Mouse (Mus musculus): ENCODE data around the gene Nudt8.
"Not testable (repeated sequence)": the region's sequence is repeated elsewhere in the genome, so short reads cannot be mapped to it uniquely, and the experiment has no call there.

DNA sequence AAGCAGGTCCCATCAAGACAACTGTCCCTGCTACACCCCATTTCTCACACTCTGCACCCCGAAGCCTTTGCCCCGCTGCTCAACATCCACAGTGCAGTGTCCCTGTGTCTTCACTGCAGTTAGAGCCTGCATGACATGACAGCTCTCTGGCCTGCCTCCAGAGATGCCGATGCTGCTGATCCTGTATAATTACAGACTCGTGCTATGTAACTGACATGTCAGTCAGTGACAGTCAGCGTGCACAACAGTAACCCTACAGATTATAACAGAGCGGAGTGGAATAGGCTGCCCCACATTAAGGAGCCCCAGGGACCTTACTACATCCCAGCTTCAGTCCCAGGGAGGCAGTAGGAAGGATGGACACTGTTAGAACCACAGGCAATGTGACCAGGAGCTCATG, 38.6 kb upstream of the Nudt8 start:
- TF ChIP-seq E2F4 (IDR thresholded peaks at IDR 0.05; ENCODE audit: insufficient replicate concordance, low read depth, low read length); MXI1 (IDR thresholded peaks at IDR 0.05; ENCODE audit: low read depth, low read length); TCF12 (IDR thresholded peaks at IDR 0.05; ENCODE audit: low read depth, low read length); MAZ (IDR thresholded peaks at IDR 0.05; ENCODE audit: low read depth, low read length); POLR2A (IDR thresholded peaks at IDR 0.05; ENCODE audit: low read depth, low read length); SIN3A (IDR thresholded peaks at IDR 0.05; ENCODE audit: low read length); PAX5 (IDR thresholded peaks at IDR 0.05; ENCODE audit: low read length); ZMIZ1 (IDR thresholded peaks at IDR 0.05; ENCODE audit: low read depth, low read length): not testable (repeated sequence)

Data from CH12.LX (cell line).